Mouse (Mus musculus): ENCODE results near the gene H2-Aa.

The H2-Aa gene

DNA sequence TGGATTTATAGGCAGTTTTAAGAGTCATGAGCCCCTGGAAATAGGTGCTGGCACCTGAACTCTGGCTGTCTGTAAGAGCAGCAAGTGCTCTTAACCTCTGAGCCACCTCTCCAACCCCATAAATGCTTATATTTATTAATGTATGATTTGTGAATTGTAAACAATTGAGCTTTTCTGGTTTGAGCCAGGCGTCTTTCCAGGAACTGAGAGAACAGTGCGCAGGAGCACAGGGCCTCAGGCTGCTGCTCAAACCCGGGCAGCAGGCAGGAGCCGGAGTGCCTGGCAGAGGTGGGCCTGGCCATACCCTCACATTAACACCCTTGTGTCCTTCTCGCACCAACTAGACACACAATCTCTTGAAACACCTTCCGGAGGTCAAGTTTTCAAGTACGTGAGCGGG is 12.4 kb upstream of the H2-Aa start:
- no peak for DNase-seq (ENCODE audit: low read depth, low spot score)

DNA sequence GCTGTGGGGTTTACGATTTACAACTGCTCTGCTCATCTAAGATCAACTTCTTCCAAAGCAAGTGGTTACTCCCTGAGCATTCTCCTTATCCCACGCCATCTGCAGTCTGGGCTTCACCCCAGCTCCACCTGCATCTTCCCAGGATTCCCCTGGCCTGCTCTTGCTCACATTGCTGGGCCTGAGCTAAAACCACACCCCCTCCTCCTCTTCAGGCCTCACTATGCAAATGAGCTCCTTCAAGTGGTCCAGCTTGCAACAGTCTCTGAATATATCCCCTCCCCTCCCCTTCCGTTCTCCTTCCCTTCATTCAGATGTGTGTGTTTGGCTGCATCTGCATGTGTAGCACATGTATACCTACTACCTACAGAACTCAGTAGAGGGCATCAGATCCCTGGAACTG is 11.7 kb upstream of the H2-Aa start:
- DNase-seq (ENCODE audit: low read depth, low spot score): no peak

DNA sequence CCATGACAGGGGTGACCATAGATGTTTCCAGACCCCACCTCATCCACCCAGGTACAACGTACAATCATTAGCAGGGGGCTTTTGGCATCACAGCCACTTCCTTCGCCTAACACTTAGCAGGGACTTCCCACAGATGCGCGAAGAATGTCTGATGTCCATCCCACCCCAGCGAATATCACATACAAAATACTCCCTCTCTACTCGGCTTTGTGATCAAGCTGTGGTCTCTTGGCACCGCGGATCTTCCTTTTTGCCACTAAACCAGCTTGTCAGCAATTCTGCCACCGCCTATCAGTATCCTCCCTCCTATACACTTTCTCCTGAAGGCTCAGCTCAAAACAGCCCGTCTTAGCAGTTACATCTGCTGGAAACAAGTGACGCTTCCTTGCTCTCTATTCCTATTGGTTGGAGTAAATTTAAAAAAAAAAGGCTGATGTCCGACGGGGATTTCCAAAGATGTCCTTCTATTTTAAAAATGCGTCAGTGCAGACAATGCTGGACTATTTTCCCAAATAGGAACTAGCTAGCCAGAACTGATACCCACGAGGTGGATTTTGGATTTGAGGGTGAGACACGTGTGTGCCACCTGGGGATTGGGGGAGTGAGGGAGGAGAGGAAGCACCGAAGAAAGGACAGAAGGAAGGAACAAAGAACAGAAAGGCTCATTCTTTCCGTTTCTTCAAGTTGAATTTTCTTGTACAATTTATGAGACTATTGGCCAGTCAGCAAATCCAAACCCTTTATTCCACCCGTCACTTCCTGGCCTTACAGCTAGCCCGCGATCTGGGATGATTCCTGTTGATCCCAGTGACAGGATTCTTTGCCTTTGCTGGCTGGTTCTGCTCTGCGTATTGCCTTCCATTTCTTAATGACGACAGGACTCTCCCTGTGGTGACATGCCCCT is 8.5 kb upstream of the H2-Aa start:
- peak; percentile 53 for DNase-seq (ENCODE audit: low read depth, low spot score)

DNA sequence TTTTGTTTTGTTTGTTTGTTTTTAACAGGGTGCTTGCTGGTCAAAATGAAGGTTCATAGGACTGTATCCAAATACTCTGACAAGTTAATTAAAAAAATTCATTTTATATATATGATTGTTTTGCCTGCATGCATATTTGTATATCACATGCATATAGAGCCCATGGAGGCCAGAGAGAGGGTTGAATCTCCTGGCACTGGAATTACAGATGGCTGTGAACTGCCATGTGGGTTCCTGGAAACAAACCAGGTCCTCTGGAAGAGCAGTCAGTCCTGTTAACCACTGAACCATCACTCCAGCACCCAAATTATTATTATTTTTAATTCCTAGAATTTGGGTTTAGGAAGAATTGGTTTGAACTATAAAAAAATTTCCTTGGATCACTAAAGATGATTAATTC is 7.7 kb upstream of the H2-Aa start:
- DNase-seq (ENCODE audit: low read depth, low spot score): no peak

DNA sequence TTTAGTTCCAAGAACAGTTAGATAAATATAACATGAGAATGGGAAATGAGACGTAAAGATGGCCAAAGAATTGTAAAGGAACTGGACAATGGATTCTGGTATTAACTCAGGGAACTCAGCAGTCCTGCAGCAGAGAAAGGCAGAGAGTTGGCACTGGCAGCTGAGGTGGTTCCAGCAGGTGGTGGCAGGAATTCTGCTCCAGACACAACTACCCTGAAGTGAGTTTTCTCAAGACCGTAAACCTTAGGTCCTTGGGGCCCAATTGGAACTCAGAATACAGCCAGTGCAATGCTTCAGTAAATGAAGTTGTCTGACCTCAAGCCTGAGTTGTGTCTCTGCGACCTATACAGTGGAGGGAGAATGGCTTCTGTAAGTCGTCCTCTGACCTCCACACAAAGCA is 6.6 kb upstream of the H2-Aa start:
- no peak for DNase-seq (ENCODE audit: low read depth, low spot score)

DNA sequence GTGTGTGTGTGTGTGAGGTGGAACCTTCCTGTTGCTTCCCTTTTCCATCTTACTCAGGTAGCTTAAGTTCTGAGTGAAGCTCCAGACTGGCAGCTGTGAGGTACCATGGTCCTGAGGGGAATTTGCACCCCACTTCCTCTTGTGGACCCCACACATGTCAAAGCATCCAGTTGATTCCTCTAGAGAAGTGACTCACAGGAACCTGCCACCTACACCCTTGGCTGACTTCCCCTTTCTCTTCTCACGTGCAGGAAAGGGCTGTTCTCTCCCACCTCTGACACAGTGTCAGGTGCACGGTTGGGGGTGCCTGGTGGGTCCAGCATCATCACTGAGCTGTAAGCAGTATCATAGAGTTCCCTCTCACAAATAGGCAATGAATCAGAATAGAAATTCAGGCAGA is 5.9 kb upstream of the H2-Aa start:
- DNase-seq (ENCODE audit: low read depth, low spot score): no peak

DNA sequence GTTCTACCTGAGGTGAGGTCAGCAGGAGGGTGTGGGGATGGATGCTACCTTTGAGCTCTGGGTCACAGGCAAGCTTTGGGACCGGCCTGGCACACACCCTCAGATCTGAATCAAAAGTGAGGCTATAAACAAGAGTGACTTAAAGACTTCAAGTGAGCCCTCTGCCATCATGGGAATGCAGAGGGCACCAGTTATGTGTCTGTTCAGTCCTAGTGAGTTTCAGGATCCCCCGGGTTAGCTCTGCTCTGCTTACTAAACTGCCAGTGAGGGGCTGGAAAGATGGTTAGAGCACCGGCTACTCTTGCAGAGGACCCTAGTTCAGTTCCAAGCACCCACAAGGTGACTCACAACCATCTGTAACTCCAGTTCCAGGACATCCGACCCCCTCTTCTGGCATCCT is 4.9 kb upstream of the H2-Aa start:
- DNase-seq (ENCODE audit: low read depth, low spot score): no peak

DNA sequence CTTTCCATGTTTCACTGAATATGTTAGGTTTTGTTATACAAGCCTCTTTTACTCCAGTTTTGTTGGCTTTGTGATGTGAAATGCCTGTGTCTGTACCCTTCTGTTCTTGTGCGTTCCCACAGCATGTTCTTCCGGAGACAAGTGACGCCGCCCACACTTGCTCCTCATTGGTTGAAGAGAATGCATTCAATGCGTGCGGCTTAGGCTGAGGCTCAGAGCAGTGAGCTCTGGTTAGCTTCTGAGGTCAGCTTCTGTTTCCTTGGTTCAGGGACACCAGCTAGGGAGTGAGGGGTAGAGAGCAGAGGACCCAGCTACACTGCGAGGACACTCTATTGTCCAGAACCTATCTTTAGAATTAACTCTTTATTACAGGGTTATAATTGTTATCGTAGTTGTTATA is 4.0 kb upstream of the H2-Aa start:
- peak; percentile 84 for DNase-seq (ENCODE audit: low read depth, low spot score)

DNA sequence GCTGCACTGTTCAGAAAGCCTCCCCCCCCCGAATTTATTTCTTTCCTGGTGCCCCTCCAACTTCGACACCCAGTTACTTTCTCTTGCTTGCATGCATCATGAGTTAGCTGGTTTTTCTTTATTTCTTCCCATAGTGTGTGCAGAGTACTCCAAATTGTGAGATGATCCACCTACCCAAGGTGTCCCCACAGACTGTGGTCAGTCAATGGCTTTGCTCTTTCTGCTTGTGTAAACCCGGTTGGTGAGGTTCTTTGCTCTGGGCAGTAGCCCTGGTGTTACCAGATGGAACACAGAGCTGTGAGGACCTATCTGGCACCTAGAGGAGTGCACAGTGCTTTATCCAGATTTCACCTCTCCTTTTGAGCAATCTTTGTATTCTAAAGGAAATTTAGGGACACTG is 508 bp upstream of the H2-Aa start:
- DNase-seq (ENCODE audit: low read depth, low spot score): no peak

DNA sequence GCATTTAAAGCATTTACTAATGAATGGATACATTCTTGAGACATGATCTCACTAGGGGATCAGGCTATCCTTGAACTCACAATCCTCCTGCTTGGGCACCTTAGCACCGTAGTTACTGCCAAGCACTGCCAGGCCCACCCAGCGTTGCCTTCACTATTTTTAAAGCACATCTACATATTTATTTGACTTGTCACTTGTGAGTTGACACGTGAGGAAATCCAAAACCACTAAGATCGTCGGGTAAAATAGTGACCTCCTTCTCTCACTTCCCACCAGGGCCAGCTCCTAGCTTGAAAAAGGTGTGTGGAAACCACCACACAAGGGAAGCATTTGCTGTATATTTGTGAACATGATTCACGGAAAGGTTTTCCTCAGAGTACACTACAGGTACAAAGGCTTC is 624 bp downstream of the H2-Aa start:
- no peak for DNase-seq (ENCODE audit: low read depth, low spot score)

DNA sequence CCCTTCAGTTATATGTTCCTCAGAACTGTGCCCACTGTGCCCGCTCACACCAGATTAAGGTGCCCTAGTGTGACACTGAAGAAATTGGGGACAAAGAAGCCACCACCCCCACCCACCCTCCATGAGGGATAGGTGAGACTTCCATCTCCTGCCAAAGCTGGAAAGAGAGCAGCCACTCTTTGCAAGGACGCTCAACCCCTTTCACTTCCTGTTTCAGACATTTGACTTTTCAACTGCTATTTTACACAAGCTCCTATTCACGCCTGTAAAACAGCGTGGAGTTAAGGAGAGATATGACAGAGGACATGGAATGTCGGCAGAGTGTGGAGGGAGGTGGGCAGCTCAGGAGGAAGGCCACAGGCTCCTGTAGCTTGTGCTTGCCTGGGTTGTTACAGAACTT is 1.1 kb downstream of the H2-Aa start:
- no peak for DNase-seq (ENCODE audit: low read depth, low spot score)

DNA sequence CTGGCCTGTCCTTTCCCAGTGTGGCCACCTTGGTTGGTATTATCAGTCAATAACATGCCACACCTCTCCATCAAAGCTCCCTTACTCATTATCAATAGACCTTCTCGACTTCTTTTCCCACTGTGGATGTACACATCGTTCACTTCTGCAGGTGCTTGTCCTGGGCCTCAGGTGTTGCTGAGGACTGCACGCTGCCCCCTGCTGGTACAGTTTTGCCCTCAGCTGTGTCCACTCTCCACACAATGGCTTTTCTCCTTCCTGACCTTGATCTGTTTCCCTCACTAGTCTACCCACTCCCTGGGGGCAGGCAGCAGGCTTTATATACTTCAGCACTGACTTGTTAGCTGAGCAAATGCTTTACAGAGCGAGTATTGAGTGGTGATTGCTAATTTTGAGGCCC is 1.8 kb downstream of the H2-Aa start:
- no peak for DNase-seq (ENCODE audit: low read depth, low spot score)

DNA sequence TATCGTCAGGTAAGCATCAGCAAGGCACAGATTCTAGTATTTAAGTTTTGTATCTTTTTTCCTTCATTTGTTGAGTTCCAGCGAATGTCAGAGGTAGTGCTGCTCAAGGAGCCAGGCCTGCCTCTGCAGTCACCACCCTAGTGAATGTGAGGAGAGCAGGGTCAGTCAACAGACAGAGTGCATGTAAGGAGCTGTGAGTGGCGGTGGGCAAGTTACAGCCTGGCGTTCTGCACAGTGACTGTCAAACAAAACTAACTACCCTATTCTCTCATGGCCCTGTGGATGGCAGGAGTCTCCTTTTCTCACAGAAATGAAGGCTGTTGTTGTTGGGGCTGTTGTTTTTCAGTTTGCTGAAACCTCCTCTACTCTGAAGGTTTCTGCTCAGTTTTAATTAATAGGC is 2.3 kb downstream of the H2-Aa start:
- DNase-seq (ENCODE audit: low read depth, low spot score): no peak

DNA sequence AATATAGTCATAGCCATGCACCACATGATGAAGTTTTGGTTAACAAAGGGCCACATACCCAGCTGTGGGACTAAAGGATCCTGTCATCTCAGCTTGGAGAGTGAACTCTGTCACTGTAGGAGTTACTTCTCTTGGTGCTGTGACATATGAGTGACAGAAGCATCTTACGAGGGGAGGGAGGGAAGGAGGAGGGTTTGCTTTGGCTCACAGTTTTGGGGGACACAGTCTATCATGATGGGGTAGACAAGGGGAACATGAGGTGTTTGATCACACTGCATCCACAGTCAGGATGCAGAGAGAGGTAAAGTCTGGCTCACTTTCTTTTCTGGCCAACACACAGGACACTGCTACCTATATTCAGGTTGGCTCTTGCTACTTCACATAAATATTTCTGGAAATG is 5.8 kb downstream of the H2-Aa start:
- DNase-seq (ENCODE audit: low read depth, low spot score): no peak

DNA sequence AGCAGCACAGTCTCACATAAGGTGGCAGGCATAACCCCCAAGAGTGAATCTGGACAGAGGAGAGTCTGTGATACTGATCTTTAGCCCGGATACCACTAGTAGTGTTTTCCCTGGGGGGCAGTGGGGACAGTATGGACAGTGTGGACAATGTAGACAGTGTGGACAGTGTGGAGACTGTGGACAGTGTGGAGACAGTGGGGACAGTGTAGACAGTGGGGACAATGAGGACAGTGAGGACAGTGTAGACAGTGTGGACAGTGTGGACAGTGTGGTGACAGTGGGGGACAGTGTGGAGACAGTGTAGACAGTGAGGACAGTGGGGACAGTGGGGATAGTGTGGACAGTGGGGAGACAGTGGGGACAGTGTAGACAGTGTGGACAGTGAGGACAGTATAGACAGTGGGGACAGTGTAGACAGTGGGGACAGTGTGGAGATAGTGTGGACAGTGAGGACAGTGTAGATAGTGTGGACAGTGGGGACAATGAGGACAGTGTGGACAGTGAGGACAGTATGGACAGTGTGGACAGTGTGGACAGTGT is 7.1 kb downstream of the H2-Aa start:
- no peak for DNase-seq (ENCODE audit: low read depth, low spot score)

DNA sequence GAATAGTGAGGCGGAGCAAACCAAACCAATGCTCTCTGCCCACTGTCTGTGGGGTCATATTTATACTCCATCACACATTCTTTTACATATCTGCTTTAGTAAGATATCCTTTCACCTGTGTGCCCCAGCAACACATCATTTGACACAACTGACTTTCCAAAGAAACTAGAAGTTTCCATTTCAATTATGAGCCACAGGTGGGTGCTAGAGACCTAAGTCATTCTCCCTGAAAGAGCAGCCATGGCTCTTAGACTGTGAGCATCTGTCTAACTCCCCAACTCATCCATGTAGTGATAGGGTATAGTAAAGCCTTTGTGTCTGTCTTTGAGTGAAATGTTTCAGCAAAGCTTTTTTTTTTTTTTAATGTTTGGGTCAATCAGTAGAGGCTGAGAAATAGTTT is 15.5 kb downstream of the H2-Aa start:
- no peak for DNase-seq (ENCODE audit: low read depth, low spot score)

DNA sequence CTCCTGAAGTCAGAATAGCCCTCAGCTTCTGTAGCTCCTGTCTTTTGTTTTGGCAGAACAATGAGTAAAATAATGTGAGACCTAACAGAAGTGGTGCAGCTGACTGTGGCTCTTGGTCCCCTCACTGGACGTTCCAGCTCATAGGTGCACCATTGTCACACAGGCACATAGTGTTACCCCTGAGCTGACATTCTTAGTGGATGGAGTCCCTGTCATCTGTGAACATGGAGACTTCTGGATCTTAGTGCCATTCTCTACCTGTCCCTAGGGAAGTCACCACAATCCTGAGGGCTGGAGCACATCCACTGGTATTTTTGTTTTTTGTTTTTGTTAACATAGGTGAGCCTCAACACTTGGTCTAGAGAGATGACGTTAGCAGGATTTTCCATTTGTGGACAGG is 16.7 kb downstream of the H2-Aa start:
- DNase-seq (ENCODE audit: low read depth, low spot score): no peak

DNA sequence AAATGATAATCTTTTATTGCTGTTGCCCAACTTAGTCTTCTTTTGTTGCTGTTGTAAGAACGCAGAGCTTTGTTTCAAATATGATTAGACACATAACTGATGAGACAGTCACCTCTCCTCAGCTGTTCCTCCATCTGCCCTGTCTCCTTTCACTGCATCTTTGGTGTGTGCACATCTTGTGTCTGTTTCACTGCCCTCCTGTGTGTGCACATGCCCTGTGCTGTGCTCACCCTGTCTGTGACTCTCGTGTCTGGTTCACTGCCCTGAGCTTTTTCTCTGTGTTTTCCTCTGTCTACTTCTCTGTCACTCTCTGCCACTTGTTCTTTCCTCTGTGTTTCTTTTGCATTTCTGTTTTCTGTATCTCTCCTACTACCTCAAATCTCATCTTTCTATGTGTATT is 17.4 kb downstream of the H2-Aa start:
- no peak for DNase-seq (ENCODE audit: low read depth, low spot score)

DNA sequence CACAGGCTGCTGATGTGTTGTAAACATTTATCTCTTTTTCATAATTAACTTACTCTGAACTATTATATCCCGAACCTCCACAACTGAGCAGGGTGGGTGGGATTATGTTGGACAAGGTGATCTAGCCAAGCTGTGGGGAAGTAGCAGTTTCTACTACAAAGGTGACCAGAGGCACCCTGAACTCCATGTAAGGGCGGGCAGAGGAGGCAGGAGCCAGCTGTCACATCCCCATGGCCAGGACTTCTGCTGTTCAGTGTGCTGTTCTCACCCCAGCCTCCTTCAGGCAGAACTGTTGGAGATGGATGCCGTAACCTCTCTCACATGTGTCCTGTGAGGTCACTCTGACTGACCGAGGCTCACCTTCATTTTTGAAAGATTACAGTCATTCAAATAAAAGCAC is 17.8 kb downstream of the H2-Aa start:
- no peak for DNase-seq (ENCODE audit: low read depth, low spot score)

DNA sequence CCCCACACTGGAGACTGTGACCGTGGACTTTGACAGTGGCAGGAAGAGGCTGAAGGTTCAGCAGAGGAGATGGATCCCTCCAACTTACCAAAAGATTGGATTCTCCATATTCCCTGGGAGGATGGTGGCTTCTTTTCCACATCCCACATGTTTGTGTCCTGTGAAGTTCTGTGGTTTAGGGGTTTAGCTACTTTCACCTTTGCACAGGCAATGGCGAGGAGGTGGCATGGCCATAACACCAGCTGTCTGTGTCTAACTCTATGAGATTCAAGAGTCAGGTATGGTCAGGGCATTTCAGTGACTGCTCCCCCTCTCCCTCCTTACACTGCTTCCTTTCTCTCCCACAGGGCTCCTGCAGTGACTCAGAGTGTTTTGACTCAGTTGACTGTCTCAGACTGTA is 18.9 kb downstream of the H2-Aa start:
- DNase-seq (ENCODE audit: low read depth, low spot score): no peak

DNA sequence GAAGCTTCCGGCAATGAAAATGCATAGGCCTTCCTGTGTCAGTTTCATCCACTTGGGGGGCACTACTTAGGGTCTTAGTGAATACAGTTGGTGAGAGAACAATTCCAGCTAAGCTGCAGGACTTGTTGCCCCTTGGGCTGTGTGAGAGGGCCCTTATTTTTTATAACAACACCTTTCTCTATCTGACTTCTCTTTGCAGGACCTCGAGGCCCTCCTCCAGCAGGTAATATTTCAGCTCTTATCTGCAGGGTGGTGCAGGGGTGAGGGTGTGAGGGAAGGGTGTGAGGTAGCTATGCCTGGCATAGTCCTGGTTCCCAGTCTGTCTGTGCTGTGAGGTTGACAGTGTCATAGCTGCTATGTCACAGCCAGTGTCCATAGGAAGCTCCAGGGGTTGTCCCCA is 19.4 kb downstream of the H2-Aa start:
- DNase-seq (ENCODE audit: low read depth, low spot score): no peak

DNA sequence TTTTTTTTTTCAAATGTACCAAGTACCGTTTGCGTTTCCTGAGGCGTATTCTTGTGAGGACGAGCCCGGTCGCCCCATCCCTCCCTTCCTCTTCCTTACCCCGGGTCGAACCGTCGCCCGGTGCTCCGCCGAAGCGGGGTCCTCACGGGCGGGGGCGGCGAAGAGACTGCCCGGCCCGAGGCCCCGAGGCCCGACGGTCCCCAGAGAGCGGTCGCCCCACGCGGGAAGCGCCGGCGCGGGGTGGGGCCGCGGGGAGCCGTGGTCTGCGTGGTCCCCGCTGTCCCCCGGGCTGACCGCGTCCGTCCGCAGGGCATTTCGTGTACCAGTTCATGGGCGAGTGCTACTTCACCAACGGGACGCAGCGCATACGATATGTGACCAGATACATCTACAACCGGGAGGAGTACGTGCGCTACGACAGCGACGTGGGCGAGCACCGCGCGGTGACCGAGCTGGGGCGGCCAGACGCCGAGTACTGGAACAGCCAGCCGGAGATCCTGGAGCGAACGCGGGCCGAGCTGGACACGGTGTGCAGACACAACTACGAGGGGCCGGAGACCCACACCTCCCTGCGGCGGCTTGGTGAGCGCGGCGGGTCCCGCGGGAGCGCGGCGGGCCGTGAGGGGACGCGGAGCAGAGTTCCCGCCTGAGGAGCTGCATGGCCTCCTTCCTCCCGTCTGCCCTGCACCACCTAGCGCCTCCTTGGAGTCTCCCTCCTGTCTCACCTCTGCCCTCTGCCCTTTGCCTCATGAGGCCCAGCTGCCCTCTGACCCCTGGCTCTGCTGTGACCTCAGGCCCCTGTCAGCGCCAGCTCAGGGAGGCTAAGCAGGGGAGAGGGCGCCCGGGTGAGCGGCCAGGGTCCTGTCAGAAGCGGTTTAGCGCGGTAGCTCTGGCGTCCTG is 22.9 kb downstream of the H2-Aa start:
- DNase-seq (ENCODE audit: low read depth, low spot score): no peak
